Mouse (Mus musculus): ENCODE data around the gene Cmtm7.

The Cmtm7 gene

DNA sequence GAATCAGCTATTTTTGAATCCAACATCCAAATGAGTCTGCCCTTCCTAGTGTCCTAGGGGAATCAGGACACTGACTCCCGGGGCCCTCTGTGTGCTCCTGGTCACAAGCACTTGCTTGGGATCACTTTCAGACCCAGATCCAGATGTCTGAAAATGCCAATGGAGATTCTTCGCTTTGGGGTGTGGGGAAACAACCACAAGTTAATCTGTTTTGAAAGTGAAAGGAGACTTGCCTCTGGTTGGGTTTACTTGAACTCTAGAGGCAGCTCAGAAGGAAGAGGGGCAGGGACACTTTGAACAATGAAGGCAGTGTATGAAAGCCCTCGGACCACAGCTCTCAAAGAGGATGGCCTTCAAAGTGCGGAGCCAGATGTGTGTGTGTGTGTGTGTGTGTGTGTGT lies 12.8 kb upstream of the Cmtm7 start:
- DNase-seq (ENCODE audit: low spot score in 2 of 2) = no peak

DNA sequence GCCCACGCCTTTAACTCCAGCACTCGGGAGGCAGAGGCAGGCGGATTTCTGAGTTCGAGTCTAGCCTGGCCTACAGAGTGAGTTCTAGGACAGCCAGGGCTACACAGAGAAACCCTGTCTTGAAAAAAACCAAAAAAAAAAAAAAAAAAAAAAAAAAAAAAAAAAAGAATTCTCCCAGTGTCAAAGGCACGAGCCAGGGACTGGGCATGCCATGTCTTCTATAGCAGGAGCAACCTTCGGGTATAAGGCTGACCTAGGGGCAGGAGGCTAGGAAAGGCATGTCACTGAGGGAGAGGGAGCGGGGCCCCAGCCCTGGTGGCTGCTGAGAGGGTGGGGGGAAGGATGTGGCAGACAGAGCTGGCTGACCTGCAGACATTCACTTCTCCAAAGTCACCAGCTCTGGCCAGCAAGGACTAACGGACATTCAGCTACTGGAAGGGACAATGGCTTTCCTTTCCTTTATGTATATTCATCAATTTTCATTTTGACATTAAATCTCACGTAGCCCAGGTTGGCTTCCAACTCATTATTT lies 12.2 kb upstream of the Cmtm7 start:
- no peak for DNase-seq (ENCODE audit: low spot score in 2 of 2)

DNA sequence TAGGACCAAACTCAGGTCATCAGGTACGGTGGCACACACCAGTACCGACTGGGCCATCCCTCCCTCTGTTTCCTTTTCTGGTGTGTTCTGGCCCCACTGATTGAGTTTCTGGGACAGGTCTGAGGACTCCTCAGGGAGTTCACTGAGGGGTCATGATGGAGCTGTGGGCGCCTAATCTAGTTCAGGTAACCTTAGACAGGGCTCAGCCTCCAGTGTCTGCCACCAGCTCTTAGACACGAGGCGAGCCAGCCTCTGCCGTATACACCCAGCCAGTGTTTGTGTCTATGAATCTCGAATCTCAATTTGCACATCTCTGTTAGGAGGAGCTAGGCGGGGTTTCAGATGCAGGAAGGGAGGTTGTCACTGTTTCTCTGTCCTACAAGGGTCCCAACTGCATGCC lies 8.3 kb upstream of the Cmtm7 start:
- no peak for DNase-seq (ENCODE audit: low spot score in 2 of 2)

DNA sequence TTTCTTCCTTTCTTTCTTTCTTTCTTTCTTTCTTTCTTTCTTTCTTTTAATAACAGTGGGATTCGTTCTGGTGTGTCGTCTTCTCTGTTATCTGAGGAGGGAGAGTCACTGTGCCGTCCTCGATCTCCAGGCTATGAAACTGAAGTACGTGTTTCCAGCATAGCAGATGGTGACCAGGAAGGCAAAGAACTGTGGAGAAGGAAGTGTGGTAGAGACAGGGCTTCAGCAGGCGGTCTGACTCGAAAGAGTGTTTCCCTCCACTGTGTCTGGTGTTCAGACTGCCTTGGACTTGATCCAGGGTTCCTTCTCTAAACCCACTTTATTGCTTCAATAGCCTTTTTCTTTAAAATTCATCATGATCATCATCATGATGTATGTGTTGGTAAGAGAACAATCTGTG lies 7.9 kb upstream of the Cmtm7 start:
- DNase-seq (ENCODE audit: low spot score in 2 of 2) = no peak

DNA sequence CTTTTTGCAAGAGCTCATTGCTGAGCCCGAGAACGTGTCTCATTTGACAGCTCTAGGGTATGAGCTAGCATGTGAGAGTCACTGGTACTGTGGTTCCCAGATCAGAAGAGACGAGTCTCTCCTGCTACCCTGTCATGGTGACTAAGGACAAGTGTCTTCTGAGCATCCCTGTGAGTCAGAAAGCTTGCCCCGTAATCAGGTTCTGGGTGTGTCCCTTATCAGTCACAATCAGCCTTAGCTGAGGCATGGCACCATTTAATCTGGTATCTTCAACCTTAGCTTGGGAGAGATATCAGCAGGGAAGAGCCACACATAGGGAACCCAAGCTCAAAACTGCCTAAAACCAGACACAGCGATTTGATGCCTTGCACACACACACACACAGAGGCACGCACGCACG lies 7.0 kb upstream of the Cmtm7 start:
- DNase-seq (ENCODE audit: low spot score in 2 of 2) = no peak

DNA sequence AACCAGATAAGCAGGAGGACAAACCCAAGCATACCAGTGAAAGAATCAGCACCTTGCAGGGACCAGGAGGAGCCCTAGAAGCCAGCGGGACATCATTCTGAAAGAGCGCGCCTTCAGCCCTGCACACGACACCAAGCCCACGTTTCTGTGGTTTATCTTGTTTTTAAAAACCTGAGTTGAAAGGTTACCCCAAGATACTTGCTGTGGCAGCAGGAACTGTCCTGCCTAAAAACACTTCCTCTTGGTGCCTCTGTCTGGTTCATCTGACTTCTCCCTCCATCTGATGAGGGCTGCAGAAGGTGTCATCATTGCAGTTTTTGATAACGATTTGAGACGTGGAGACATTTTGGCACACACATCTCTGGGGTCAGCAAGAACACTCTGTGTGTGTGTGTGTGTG lies 6.1 kb upstream of the Cmtm7 start:
- DNase-seq (ENCODE audit: low spot score in 2 of 2) = no peak

DNA sequence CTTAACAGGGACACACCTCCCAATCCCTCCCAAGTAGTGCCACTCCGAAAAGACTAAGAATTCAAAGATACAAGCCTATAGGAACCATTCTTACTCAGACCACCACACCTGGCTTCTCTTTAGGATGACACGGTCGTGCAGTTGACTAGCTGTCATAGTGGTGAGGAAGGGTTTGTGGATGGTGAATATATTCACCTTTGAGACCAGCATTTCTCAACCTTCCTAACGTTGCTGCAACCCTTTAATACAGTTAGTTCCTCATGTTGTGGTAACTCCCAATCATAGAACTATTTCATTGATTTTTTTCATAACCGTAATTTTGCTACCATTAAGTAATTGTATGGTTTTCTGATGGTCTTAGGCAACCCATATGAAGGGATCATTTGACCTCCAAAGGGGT lies 5.5 kb upstream of the Cmtm7 start:
- no peak for DNase-seq (ENCODE audit: low spot score in 2 of 2)

DNA sequence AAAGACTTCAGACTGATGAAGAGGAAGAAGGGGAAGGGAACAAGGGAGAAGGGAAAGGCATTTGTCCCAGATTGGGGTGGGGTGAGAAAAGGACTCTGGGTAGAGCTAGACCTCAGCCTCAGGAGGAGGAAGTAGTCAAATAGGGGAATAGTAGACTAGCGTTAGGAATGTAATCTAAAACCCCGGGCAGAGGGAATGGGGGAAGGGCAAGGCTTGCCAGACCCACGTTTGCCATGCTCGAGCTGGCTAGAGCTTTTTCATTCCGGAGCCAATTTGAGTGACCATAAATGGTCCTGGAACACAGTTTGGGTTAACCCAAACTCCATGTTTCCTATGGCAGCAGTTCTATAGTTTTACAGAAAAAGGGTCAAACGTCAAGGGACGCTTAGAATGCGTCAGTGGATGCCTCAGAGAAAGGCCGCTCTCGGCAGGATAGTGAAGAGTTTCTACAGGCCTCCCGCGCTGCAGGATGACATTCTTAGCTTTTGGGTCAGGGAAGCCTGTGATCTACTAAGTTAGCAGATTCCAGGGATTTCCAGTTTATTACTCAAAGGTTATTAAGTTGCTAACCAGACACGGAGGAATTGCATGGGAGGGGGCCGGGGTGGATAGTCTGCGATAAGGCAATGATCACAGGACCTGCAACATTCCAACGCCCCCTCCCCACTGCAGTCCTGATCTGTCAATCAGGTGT lies 3.9 kb upstream of the Cmtm7 start:
- no peak for DNase-seq (ENCODE audit: low spot score in 2 of 2)

DNA sequence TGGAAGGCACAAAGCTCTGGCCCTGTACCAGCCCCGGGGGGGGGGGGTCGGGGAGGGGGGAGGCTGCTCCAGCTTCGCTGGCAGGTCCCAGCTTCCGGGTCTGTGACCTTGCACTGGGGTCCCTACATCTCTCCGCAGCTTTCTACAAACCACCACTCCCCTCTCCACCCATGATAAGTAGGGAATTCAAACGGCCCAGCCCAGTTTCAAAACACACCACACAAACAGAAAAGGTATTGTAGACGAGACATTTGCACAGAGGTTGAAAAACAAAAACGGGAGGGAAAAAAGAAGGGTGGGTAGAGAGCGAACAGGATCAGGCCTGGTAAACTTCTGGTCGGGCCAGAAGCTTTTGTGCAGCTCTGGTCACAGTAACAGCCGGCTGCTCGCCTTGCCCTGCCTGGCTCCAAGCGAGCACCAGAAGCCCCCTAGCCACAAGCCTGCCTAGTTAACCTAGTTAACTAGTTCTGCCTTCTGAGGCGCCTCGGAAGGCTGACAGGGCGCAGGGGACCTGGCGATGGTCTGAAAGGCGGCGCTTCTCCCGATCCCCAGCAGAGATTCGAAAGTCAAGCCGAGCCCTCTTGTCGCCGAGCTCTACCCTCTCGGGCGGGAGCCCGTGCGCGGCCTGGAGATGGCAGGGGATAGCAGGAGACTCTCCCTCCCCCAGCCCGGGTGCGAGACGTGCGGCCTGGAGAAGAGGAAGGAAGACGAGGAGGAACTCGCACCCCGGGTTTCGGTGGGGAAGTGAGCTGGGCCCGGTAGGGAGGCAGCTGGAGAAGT lies 720 bp downstream of the Cmtm7 start:
- DNase-seq (ENCODE audit: low spot score in 2 of 2) = no peak

DNA sequence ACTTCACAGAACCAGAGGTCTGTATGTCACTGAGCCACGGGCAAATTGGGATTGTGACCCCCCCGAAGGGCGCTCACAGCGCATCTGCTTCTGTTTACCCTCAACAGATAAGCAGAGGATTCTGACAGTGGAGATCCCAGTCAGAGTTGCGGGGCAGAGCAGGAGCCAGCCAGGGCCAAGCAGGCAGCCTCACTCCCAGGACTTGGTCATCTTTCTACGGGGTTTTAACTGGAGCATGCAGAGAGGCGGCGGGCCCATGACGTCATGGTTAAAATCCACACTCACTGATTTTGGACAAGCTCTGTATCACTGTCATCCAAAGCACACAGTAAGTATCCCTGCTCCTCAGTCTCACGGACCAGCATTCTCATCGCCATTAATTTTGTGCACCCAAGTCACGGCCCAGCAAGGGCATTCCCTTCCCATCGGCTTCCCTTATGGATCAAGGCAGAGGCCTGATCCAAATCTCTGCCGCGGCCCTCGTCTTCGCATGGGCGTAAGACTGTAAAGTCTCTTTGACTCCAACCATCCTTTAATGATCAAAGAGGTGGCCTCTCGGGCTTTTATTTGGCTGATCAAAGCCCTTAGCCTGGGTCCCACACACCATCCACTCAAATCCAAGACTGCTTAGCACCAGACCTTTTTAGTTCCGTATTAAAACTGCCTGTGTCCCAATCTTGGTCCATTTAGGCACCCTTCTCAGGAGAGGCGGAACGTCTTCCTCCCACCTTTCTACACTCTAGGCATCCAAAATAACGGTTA lies 1.5 kb downstream of the Cmtm7 start:
- DNase-seq (ENCODE audit: low spot score in 2 of 2) = no peak

DNA sequence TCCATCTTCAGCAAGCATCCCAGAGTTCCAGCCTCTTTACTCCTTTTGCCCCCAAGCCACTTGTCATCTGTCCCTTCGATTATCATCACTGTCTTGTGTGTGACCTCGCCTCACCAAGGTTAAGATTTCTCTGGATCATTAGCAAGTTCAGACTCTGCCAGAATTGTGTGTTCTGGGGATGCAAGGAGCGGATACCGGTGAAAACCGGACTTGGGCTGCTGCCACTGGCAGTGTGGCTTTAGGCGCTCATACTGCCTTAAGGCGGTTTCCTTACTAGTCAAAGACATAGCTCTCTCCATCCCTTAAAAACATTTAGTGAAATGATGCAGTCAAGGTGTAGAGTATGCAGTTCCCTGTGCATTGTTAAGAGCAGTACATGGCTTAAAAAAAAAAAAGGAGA lies 2.8 kb downstream of the Cmtm7 start:
- DNase-seq (ENCODE audit: low spot score in 2 of 2) = no peak

DNA sequence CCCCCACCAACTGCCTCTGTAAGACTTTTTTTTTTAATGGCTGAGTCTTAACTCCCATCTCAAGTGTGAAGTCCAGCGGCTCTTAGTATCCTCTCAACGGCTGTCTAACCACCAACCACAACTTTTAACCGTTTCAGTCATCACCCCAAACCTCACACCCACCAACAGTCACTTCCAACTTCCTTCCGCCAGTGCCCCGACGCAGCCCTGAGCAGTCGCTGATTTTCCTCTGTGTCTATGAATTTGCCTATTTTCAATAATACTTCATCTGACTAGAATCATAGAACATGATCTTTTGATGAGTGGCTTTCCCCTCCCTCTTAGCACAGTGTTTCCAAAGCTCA lies 3.6 kb downstream of the Cmtm7 start:
- no peak for DNase-seq (ENCODE audit: low spot score in 2 of 2)

DNA sequence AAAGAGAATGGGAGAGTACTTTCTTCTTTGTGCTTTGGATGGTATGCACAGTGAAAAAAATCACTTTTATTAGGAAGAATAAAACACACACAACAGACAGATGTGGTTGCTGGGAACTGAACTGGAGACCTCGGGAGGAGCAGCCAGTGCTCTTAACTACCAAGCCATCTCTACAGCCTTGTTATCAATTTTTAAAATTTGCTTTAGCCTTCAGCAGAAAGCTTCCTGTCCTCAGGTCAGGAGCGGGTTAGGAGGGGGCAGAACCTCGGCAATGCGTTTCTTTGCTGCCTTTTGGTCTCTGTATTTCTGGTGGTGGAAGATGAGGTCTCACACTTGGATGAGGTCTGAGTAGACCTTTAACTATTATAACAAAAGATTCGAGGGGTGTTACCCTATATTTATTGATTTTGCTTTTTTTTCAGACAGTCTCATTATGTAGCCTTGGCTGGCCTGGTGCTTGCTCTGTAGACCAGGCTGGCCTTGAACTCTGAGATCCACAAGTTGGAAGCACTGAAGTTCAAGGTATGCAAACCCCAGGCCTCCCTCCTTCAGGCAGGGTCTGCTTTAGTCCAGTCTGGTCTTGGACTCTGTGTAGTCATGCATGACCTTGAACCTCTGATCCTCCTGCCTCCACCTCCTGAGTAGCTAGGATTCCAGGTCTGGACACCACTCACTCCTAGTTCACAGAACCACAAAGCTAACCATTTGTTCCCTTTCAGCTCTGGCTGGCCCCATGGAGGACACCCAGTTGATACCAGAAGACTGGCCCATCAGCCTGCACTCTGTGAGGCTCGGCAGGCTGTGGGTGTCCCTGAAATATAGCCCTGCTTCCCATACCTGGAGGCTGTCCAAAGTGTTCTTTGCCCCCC lies 4.2 kb downstream of the Cmtm7 start:
- DNase-seq (ENCODE audit: low spot score in 2 of 2) = no peak

DNA sequence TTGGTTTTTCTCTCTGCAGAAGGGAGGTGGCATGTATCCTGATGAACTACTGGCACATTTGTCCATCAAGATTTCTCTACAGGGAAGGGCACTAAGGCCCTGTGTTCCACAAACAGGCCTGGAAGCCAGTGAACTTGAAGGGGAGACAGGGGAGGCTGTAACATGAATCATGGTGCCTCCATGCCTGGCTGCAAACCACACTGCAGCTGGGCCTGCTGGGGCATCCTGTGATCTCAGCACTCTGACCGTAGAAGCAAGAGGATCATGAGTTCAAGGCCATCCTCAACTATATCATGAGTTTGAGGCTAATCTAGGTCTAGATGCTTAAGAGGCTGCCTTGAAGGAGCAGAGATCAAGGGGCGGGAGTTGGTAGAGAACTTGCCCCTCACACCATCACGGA lies 5.3 kb downstream of the Cmtm7 start:
- DNase-seq (ENCODE audit: low spot score in 2 of 2) = no peak

DNA sequence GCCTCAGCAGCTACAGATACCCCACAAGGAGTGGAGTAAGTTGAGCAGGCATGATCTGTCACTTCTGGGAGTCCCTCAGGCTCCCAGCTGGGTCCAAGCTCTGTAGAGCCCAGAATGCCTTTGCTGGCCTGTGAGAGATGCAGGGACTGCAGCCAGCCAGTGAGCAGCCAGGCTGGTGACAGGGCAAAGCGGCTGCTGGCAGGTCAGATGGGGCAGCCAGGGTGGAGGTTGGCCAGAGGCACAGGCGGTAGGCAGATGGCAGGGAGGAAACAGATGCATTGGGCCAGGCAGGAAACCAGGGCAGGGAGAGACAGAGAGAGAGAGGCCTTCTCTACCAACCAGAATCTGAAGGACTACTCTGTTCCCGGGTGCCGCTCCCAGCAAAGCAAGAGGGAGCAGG lies 6.4 kb downstream of the Cmtm7 start:
- no peak for DNase-seq (ENCODE audit: low spot score in 2 of 2)

DNA sequence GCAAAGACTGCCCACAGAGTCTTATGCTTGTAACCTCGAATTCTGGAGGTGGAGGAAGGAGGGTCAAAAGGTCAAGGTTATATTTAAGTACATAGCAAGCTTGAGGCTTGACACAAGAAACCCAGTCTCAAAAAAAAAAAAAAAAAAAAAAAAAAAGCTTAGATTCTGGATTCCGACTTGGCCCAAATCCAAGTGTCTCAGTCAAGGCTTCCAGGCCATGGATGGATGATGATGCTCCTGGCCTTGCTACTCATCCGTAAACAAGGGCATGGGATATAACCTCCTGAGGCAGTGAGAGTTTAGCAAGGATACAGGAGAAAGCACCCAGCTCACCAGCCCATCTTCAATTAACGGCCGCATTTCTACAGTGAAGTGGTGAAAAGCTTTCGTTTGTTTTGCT lies 7.0 kb downstream of the Cmtm7 start:
- no peak for DNase-seq (ENCODE audit: low spot score in 2 of 2)

DNA sequence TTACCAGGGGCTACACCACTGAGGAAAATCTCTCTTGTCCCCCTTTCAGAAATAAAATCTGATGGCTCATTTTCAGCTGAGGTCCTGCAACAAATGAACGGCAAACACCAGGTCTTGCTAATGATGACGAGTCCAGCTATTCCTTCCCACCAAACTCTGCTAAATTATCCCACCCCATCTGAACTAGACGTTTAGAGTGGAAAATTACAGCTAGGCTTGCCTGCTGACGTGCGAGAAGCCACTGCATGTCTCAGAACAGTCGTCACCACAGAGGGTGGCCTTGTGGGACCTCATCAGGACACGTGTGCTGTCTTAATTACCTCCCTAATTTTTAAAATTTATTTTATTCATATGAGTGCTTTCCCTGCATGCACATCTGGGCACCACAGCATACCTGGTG lies 10.1 kb downstream of the Cmtm7 start:
- no peak for DNase-seq (ENCODE audit: low spot score in 2 of 2)

DNA sequence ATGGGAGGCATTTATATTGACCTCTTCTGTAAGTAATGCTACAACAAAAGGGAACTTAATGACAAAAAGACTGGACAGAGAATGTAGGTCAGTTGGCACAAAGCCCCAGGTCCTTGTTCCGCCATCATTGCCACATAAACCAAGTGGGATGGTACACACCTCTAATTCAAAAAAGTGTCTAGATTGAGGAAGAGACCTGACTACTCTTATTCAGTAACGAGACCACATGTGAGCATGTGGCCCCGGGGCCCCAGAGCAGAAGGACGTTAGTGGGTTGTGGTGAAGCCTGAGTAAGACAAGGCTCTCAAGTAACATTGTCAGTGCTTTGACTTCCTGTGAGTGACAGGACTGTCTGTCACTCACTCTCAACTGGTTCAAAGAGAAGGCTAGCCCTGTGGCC lies 11.4 kb downstream of the Cmtm7 start:
- DNase-seq (ENCODE audit: low spot score in 2 of 2) = no peak

DNA sequence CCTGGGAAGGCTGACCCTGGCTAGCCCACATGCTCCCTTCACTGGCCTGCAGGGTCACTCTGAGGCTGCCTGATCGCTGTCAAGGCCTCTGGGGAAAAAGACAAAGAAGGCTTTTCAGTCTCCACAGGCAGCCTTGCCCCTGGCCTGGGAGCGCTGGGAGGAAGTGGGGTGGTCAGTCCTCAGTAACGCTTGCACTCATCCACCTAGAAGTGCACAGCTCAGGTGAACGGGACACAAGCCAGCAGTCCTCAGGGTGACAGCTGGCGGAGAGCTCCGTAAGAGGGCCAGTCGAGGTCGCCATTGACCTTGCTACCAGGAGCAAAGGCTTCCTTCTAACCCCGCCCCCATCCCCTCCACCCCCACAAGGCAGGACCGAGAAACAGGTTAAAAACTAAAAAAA lies 13.6 kb downstream of the Cmtm7 start:
- no peak for DNase-seq (ENCODE audit: low spot score in 2 of 2)

DNA sequence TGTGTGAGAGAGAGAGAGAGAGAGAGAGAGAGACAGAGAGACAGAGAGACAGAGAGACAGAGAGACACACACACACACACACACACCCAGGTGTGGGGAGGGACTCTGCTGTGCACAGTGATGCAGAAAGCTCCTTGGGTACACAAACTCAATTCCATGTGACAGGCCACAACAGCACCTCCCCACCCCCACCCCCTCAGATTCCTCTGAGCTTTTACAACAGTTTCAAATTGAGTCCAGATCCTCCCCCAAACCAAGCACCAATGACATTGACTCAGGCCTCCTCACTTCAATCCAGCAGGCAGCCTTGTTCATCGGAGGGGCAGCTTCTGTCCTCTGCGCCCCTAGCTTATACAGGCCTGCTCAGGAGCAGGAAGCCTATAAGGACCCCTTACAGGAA lies 14.1 kb downstream of the Cmtm7 start:
- no peak for DNase-seq (ENCODE audit: low spot score in 2 of 2)

DNA sequence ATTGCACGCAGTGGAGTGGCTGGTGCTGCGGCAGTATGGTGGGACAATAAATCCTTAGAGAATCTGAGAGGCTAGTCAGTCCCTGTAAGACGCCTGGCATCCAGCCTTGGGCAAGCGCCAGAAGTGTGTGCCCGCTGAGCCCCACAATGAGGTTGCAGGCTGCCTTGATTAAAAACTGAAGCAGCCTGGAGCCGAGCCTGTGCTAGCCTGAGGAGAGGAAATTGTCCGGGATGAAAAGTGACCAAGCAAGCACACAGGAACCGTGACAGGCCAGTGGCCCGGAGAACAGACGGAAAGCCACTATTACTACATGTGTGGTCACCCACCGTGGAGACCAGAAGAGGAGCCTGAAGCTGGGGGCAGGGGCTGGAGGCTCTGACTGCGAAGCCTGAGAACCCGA lies 14.6 kb downstream of the Cmtm7 start:
- peak in 1 of 2 experiments; percentile 45 for DNase-seq (ENCODE audit: low spot score in 2 of 2)

DNA sequence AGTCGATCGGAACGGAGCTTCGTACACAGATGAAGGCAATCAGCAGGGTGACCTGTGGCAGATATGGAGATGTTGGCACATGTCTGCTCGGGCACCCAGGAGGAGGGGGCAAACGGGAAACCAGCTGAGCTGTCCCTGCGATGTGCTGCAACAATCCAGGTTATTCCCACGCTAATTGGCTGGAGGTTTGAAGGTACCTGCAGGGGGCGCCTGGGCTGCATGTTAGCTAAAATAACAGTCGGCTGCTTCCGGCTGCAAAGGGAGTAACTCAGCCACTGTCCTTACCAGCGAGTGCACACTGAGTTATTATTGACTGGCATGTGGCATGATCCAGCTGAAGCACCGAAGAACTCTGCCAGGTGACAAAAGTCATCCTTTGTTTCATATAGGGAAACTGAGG lies 18.3 kb downstream of the Cmtm7 start:
- no peak for DNase-seq (ENCODE audit: low spot score in 2 of 2)
